Mouse (Mus musculus) hindbrain, embryonic 10.5 days (tissue): ENCODE measurements around the gene Men1. TPM values are rescaled to one million over a fixed set of nuclear protein-coding genes. Genes with fewer than 3 reads are reported as not detected.
A peak's percentile ranks its signal among the peaks of the same experiment; 100 is the strongest.

Source experiments
- DNase-seq: peaks from one replicate; pipeline ENCODE4 v3.0.0-alpha.2; 2017; ENCODE audit warnings: low spot score
- H3K27ac ChIP-seq: fragments of 300-500 bp; sonication (generic); 2 replicates; pipeline ENCODE4 v1.5.1; 2016; ENCODE audit warnings: mild to moderate bottlenecking, moderate library complexity
- H3K27me3 ChIP-seq: fragments of 300-500 bp; sonication (generic); 2 replicates; pipeline ENCODE4 v1.6.1; 2016; ENCODE audit warnings: mild to moderate bottlenecking; ENCODE audit not compliant: poor library complexity, insufficient read depth, severe bottlenecking
- H3K36me3 ChIP-seq: fragments of 300-500 bp; sonication (generic); 2 replicates; pipeline ENCODE4 v1.6.1; 2016; ENCODE audit warnings: mild to moderate bottlenecking, moderate library complexity
- H3K4me1 ChIP-seq: fragments of 300-500 bp; sonication (generic); replicated peaks from 2 replicates; pipeline ENCODE4 v1.6.1; 2016; ENCODE audit warnings: mild to moderate bottlenecking
- H3K4me3 ChIP-seq: fragments of 300-500 bp; sonication (generic); 2 replicates; pipeline ENCODE4 v1.5.1; 2016; ENCODE audit warnings: mild to moderate bottlenecking, moderate library complexity
- H3K9me3 ChIP-seq: fragments of 300-500 bp; sonication (generic); 2 replicates; pipeline ENCODE4 v1.6.1; 2016; ENCODE audit warnings: mild to moderate bottlenecking, moderate library complexity
- WGBS: fragments of 180-500 bp; shearing (Covaris S2); methylation state at CpG from one replicate; pipeline ENCODE4 v1.1.7; 2016; 5-methylcytosine and 5-hydroxymethylcytosine counted together
- polyA plus RNA-seq: library from polyadenylated mRNA; unstranded; fragments of >200 nt; fragmentation: Nextera tagmentation; extraction: Ambion mirVana; gene quantifications from 2 replicates; pipeline ENCODE4 v1.2.1, GENCODE M21; 2016

Gene Men1
- polyA plus RNA-seq, 1 experiment from 2014 or later, result 125 TPM

DNA sequence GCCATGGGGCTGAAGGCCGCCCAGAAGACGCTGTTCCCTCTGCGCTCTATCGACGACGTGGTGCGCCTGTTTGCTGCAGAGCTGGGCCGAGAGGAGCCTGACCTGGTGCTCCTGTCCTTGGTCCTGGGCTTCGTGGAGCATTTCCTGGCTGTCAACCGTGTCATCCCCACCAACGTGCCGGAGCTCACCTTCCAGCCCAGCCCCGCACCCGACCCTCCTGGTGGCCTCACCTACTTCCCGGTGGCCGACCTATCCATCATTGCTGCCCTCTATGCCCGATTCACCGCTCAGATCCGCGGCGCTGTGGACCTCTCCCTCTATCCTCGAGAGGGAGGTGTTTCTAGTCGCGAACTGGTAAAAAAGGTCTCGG, 664 bp downstream of the Men1 start:
- H3K4me3 ChIP-seq, result peak overlapping the region; percentile 85
- H3K27ac ChIP-seq, result peak overlapping the region; percentile 90
- peaks cover 40% of the 10 kb centered on the region for H3K36me3 ChIP-seq
- under 1% methylated on average over 25 of the region's 25 CpGs for WGBS
- peaks cover 57% of the 10 kb centered on the region for H3K4me1 ChIP-seq
- H3K9me3 ChIP-seq, result no peaks in the 10 kb centered on the region
- no peaks in the 10 kb centered on the region for H3K27me3 ChIP-seq
- no peak for DNase-seq

DNA sequence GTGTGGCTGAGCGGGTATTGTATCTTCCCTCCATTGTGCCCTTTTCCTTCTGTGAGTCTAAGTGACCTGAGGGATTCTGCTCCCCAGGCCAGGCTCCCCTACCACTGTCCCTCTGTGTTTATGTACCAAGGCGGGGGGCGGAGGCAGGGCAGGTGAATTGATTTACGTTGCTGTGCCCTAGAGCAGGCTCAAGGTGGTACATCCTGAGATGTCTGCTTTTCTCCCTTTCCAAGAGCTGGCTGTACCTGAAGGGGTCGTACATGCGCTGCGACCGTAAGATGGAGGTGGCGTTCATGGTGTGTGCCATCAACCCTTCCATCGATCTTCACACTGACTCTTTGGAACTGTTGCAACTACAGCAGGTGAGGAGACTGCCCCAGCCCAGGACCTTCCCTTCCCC, 2.1 kb downstream of the Men1 start:
- peaks cover 42% of the 10 kb centered on the region for H3K36me3 ChIP-seq
- whole genome bisulfite sequencing, result 93% methylated on average over 10 of the region's 10 CpGs
- DNase-seq, result no peak

DNA sequence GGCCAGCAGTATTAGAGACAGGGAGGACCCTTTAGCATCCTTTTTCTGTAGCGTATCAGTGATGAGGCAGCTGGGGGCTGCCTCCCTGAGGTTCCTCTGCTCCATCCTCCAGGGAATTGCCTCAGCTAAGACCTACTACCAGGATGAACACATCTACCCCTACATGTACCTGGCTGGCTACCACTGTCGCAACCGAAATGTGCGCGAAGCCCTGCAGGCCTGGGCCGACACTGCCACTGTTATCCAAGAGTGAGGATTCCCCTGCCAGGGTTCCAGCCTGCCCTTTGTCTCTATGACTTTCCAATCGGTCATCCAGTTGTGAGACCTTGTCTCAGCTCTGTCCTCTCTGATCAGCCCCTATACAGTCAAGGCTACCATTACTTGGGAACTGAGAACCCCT, 3.4 kb downstream of the Men1 start:
- WGBS, result 93% methylated on average over 7 of the region's 7 CpGs
- Histone ChIP-seq H3K9me3 (no peaks in the 10 kb centered on the region), H3K36me3 (peaks cover 54% of the 10 kb centered on the region), H3K27me3 (peaks cover 5% of the 10 kb centered on the region; the same call in 1 of the 2 replicates), H3K4me1 (peaks cover 72% of the 10 kb centered on the region), H3K4me3 (no peak overlapping the region; the same call in 1 of the 2 replicates), H3K27ac (no peak overlapping the region)
- no peak for DNase-seq

More for the DNA sequence above, 2.1 kb downstream of the Men1 start:
- peaks cover 5% of the 10 kb centered on the region; the same call in 1 of the 2 replicates for H3K27me3 ChIP-seq
- peak overlapping the region; percentile 85 for H3K4me3 ChIP-seq
- H3K4me1 ChIP-seq, result peaks cover 64% of the 10 kb centered on the region
- 0 out of 2 replicates have a peak overlapping the region, but pooled peaks have one; percentile 42 for H3K27ac ChIP-seq
- no peaks in the 10 kb centered on the region for H3K9me3 ChIP-seq

DNA sequence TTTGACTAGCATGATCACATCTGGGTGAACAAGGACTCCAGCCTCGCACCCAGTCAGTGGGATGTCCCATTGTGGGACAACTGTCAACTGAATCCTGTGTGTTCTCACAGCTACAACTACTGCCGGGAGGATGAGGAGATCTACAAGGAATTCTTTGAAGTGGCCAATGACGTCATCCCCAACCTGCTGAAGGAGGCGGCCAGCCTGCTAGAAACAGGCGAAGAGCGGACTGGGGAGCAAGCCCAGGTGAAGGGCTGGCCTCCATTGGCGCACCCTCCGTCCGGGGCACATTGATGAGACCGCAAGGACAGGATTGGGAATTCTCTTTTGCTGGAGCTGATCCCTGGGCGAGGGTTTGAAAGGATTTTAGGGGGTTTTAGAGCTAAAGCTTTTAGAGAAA, 3.9 kb downstream of the Men1 start:
- no peak overlapping the region for H3K27ac ChIP-seq
- H3K27me3 ChIP-seq, result peaks cover 5% of the 10 kb centered on the region; the same call in 1 of the 2 replicates
- H3K9me3 ChIP-seq, result no peaks in the 10 kb centered on the region
- H3K4me1 ChIP-seq, result peaks cover 74% of the 10 kb centered on the region
- peaks cover 60% of the 10 kb centered on the region for H3K36me3 ChIP-seq
- DNase-seq, result no peak
- 92% methylated on average over 11 of the region's 11 CpGs for WGBS
- H3K4me3 ChIP-seq, result peak overlapping the region; percentile 76; the same call in 1 of the 2 replicates

DNA sequence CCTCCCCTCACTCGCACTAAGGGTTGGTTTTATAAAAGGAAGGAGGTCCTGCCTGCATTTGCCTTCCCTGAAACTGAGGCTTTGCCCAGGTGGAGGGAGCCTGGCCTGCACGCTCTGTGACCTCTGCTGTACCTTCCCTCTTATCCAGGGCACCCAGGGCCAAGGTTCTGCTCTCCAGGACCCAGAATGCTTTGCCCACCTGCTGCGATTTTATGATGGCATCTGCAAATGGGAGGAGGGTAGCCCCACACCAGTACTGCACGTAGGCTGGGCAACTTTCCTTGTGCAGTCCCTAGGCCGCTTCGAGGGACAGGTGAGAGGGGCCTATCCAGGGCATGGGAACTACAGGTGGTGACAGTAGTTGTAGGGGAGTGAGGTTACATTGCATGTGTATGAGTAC, 4.4 kb downstream of the Men1 start:
- H3K27me3 ChIP-seq, result peaks cover 5% of the 10 kb centered on the region; the same call in 1 of the 2 replicates
- 94% methylated on average over 6 of the region's 6 CpGs for WGBS
- peaks cover 64% of the 10 kb centered on the region for H3K36me3 ChIP-seq
- peaks cover 72% of the 10 kb centered on the region for H3K4me1 ChIP-seq
- no peak for DNase-seq
- no peak overlapping the region for H3K27ac ChIP-seq
- peak overlapping the region; percentile 76 for H3K4me3 ChIP-seq
- no peaks in the 10 kb centered on the region for H3K9me3 ChIP-seq

DNA sequence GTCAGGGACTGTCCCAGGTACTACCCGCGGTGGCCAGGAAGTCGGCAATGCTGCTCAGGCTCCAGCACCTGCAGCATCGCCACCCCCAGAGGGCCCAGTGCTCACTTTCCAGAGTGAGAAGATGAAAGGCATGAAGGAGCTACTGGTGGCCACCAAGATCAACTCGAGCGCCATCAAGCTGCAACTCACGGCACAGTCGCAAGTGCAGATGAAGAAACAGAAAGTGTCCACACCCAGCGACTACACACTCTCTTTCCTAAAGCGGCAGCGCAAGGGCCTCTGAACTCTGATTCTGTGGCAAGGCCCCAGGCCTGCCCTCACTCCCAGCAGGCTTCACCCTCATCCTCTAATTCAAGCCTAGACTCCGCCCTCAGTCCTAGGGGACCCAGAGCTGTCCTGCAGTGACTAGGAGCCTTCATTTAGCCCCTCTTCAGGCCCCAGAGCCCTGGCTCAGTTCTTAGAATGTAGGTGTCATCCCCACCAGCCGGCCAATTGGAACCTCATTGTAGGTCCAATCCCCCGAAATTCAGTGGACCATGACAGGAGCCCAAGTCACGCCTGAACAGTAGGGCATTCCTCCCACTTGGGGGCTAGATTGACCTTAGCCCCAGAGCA, 5.2 kb downstream of the Men1 start:
- peaks cover 72% of the 10 kb centered on the region for H3K36me3 ChIP-seq
- H3K4me3 ChIP-seq, result peak overlapping the region; percentile 76; the same call in 1 of the 2 replicates
- H3K27me3 ChIP-seq, result peaks cover 5% of the 10 kb centered on the region; the same call in 1 of the 2 replicates
- no peak for DNase-seq
- no peaks in the 10 kb centered on the region for H3K9me3 ChIP-seq
- 70% methylated on average over 15 of the region's 15 CpGs for WGBS
- peaks cover 66% of the 10 kb centered on the region for H3K4me1 ChIP-seq
- no peak overlapping the region for H3K27ac ChIP-seq

DNA sequence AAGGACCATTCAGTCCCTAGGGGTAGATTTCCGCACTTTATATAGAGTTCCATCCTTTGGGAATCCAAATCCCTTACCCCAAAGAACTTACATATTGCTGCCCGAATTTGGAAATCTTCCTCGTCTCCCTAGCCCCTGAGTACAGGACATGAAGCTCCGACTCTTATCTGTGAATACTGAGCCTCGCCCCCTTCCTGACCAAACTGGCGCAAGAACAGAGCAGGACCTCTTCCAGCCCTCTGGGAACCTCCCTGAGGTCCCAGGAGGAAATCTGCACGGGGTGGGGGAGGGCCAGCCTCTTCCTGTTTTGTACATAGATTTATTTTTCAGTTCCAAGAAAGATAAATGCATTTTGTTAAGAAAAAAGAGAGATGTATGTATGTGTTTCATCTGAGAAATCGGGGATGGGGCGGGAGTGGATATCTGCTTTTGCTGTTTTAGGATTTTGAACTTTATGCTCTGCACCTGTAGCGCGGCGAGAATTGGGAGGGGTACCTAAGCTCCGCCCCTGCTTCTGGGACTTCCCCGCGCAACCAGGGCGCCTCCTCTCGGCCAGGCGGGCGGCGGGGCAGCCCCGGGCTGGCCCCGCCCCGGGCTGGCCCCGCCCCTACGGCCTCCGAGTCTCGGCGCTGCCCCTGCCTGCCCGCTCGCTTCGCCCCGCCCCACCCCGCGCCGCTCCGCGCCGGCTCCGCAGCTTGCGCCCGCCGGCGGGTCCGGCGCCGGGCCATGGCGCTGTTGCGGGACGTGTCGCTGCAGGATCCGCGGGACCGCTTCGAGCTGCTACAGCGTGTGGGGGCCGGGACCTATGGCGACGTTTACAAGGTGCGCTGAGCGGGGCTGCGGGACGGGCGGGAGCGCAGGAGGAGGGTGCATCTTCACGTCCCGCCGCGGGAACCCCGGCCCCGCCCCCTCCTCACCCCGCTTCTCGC, 6.0 kb downstream of the Men1 start, which contains the start of gene Map4k2:
Gene Map4k2, plus strand, starts transcription at position 612 of the 929 bp plus-strand sequence.
- Histone ChIP-seq H3K4me3 (peak within 1 kb of the TSS; percentile 76), H3K27ac (peak within 1 kb of the TSS; percentile 87), H3K36me3 (peaks cover 80% of the 10 kb centered on the region), H3K4me1 (peaks cover 63% of the 10 kb centered on the region), H3K9me3 (no peaks in the 10 kb centered on the region), H3K27me3 (peaks cover 5% of the 10 kb centered on the region; the same call in 1 of the 2 replicates)
- 7% methylated on average over 72 of the region's 72 CpGs for WGBS
- peak; percentile 74 for DNase-seq

DNA sequence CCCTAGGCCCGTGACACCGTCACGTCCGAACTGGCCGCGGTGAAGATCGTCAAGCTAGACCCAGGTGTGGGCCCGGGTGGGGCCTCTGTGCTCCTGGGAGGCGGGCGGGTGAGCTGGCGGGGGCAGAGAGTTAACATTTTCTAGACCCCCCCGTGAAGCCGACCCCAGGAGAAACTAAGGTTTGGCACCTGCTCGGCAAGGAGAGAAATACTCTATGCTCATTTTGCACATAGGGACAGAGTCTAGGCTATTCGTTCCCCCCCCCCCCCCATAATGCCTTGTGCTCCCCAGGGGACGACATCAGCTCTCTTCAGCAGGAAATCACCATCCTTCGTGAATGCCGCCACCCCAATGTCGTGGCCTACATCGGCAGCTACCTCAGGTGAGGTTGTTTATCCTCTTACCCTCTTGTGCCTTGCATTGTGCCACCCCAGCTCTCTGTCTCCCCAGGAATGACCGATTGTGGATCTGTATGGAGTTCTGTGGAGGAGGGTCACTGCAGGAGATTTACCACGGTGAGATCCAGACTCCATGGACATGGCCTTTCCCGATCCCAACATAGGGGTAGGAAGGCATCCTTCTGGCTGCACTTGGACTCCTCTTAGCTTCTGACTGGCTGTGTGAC, 6.8 kb downstream of the Men1 start:
- Histone ChIP-seq H3K4me3 (peak overlapping the region; percentile 76), H3K27ac (peak overlapping the region; percentile 87), H3K9me3 (no peaks in the 10 kb centered on the region), H3K36me3 (peaks cover 87% of the 10 kb centered on the region), H3K27me3 (peaks cover 5% of the 10 kb centered on the region; the same call in 1 of the 2 replicates), H3K4me1 (peaks cover 55% of the 10 kb centered on the region)
- DNase-seq, result no peak
- 12% methylated on average over 23 of the region's 23 CpGs for WGBS

DNA sequence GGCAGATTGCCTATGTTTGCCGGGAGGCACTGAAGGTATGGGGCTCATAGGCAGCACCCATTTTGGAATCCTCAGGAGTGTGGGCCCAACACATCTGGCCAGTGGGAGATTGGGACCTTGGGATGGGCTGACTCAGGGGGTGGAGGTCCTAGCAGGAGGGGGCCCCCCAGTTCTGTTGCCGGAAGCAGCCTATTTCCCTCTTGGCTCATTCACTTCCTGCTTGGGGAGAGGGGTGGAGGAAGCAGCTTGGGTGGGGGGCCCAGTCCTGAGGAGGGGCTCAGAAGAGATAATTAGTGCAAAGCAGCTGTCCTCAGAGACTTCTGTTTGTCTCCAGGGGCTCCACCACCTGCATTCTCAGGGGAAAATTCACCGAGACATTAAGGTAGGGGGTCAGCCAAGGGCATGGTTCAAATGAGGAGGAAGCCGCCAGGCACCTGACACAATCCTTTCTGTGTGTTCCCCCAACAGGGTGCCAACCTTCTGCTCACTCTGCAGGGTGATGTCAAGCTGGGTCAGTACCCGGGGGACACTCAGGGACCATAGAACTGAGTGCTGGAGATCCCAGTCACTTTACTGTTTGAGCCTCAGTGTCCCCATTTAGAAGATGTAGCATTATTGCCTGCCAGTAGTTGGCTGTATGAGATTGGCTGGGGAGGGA, 7.6 kb downstream of the Men1 start:
- WGBS, result 83% methylated on average over 5 of the region's 5 CpGs
- Histone ChIP-seq H3K9me3 (no peaks in the 10 kb centered on the region), H3K4me1 (peaks cover 47% of the 10 kb centered on the region), H3K4me3 (peak overlapping the region; percentile 76), H3K27me3 (peaks cover 5% of the 10 kb centered on the region; the same call in 1 of the 2 replicates), H3K36me3 (peaks cover 87% of the 10 kb centered on the region), H3K27ac (no peak overlapping the region)
- DNase-seq, result no peak

DNA sequence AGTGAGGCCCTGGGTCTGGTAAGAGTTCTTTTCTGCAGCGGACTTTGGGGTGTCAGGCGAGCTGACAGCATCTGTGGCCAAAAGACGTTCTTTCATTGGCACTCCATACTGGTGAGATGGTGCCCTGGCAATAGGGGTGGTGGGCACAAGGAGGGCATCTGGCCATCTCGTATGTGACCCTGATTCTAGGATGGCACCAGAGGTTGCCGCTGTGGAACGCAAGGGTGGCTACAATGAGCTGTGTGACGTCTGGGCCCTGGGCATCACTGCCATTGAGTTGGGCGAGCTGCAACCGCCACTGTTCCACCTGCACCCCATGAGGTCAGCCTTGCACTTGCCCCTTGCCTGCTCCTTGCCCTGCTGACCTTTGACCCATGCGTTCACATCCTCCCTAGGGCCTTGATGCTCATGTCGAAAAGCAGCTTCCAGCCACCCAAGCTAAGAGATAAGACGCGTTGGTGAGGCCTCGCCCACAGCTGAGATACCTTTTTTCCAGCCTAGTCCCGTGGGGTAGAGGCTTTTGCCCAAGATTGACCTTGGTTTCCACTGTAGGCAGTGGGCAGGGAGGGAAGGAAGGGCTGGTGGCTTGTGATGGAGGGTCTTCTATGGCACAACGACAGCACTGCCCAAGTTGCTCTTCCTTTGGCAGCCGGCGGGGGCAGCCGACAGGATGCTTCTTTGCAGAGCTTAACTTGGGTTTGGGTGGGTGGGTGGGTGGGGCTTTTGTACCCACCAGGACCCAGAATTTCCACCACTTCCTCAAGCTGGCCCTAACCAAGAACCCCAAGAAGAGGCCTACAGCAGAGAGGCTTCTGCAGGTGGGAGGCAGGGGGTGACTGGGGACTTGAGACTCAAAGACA, 8.5 kb downstream of the Men1 start:
- Histone ChIP-seq H3K9me3 (no peaks in the 10 kb centered on the region), H3K27me3 (peaks cover 5% of the 10 kb centered on the region; the same call in 1 of the 2 replicates), H3K36me3 (peaks cover 85% of the 10 kb centered on the region), H3K4me3 (peak overlapping the region; percentile 76), H3K4me1 (peaks cover 47% of the 10 kb centered on the region), H3K27ac (no peak overlapping the region)
- WGBS, result 85% methylated on average over 19 of the region's 19 CpGs
- DNase-seq, result no peak

DNA sequence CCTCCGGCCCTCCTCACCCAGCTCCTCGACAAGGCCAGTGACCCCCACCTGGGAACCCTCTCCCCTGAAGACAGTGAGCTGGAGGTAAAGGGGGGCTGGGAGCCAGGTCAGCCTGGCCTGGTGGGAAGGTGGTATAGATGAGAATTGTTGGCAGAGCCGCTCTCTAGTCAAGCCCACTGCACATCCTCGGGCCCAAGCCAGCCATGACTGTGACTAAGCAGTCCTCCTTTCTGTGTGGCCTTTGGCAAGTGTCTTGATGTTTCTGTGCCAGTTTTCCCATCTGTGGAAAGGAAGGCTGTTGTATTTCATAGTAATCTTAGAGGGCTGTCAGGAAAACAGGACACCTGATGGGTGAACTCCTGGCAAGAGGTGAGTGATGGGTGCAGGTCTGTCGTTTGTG, 9.2 kb downstream of the Men1 start:
- Histone ChIP-seq H3K27ac (no peak overlapping the region), H3K36me3 (peaks cover 81% of the 10 kb centered on the region), H3K9me3 (no peaks in the 10 kb centered on the region), H3K4me1 (peaks cover 54% of the 10 kb centered on the region), H3K27me3 (peaks cover 5% of the 10 kb centered on the region; the same call in 1 of the 2 replicates), H3K4me3 (no peak overlapping the region)
- 92% methylated on average over 5 of the region's 5 CpGs for WGBS
- no peak for DNase-seq
